Mouse (Mus musculus): ENCODE measurements around the gene Rbpjl.

The Rbpjl gene

GRCm38 (mm10) chr2:164385927-164386763, 16.8 kb upstream of the Rbpjl start:
- Histone ChIP-seq H3K4me1 (replicated peaks; ENCODE audit: low read depth, low read length) (peaks cover 10% of the 10 kb centered on the region), H3K36me3 (ENCODE audit: insufficient read depth, low read length) (no peaks in the 10 kb centered on the region), H3K9me3 (ENCODE audit: low read length) (peaks cover 10% of the 10 kb centered on the region), H3K4me3 (replicated peaks; ENCODE audit: low read length) (no peak overlapping the region), H3K27me3 (ENCODE audit: insufficient read depth, low read length) (peaks cover 67% of the 10 kb centered on the region)
- TF ChIP-seq NANOG (IDR thresholded peaks at IDR 0.05; ENCODE audit: borderline replicate concordance, low read length): no peak
- no peak for TF ChIP-seq CTCF (conservative IDR thresholded peaks at IDR 0.05; ENCODE audit: low read length)

- H3K9me3 ChIP-seq (ENCODE audit: low read length): peaks cover 13% of the 10 kb centered on the region
- TF ChIP-seq CTCF (conservative IDR thresholded peaks at IDR 0.05; ENCODE audit: low read length) (peak; percentile 52), NANOG (IDR thresholded peaks at IDR 0.05; ENCODE audit: borderline replicate concordance, low read length) (no peak)
- H3K4me3 ChIP-seq (replicated peaks; ENCODE audit: low read length): no peak overlapping the region
- H3K27me3 ChIP-seq (ENCODE audit: insufficient read depth, low read length): peaks cover 73% of the 10 kb centered on the region
- H3K36me3 ChIP-seq (ENCODE audit: insufficient read depth, low read length): no peaks in the 10 kb centered on the region
- peaks cover 10% of the 10 kb centered on the region for H3K4me1 ChIP-seq (replicated peaks; ENCODE audit: low read depth, low read length)
Measured at GRCm38 (mm10) chr2:164386953-164387352, 16.0 kb upstream of the Rbpjl start.

- H3K9me3 ChIP-seq (ENCODE audit: low read length): peaks cover 13% of the 10 kb centered on the region
- no peaks in the 10 kb centered on the region for H3K36me3 ChIP-seq (ENCODE audit: insufficient read depth, low read length)
- TF ChIP-seq CTCF (conservative IDR thresholded peaks at IDR 0.05; ENCODE audit: low read length): no peak
- no peak for TF ChIP-seq NANOG (IDR thresholded peaks at IDR 0.05; ENCODE audit: borderline replicate concordance, low read length)
- no peak for TF ChIP-seq POU5F1 (IDR thresholded peaks at IDR 0.05; ENCODE audit: borderline replicate concordance, low read length)
- peaks cover 77% of the 10 kb centered on the region for H3K27me3 ChIP-seq (ENCODE audit: insufficient read depth, low read length)
- peak within 1 kb of the TSS; percentile 75 for H3K4me3 ChIP-seq (replicated peaks; ENCODE audit: low read length)
- H3K4me1 ChIP-seq (replicated peaks; ENCODE audit: low read depth, low read length): peaks cover 16% of the 10 kb centered on the region
Measured at GRCm38 (mm10) chr2:164389020-164389419, 13.9 kb upstream of the Rbpjl start, which contains the start of gene Slpi. Gene Slpi, minus strand, starts transcription at chr2:164389095.

- H3K9me3 ChIP-seq (ENCODE audit: low read length): peaks cover 13% of the 10 kb centered on the region
- H3K4me1 ChIP-seq (replicated peaks; ENCODE audit: low read depth, low read length): peaks cover 16% of the 10 kb centered on the region
- peak overlapping the region; percentile 75 for H3K4me3 ChIP-seq (replicated peaks; ENCODE audit: low read length)
- H3K27me3 ChIP-seq (ENCODE audit: insufficient read depth, low read length): peaks cover 80% of the 10 kb centered on the region
- H3K36me3 ChIP-seq (ENCODE audit: insufficient read depth, low read length): no peaks in the 10 kb centered on the region
- TF ChIP-seq CTCF (conservative IDR thresholded peaks at IDR 0.05; ENCODE audit: low read length) (peak; percentile 95), NANOG (IDR thresholded peaks at IDR 0.05; ENCODE audit: borderline replicate concordance, low read length) (no peak), POU5F1 (IDR thresholded peaks at IDR 0.05; ENCODE audit: borderline replicate concordance, low read length) (no peak)
Measured at GRCm38 (mm10) chr2:164389499-164389898, 13.4 kb upstream of the Rbpjl start.

- Histone ChIP-seq H3K4me1 (replicated peaks; ENCODE audit: low read depth, low read length) (peaks cover 12% of the 10 kb centered on the region), H3K9me3 (ENCODE audit: low read length) (peaks cover 13% of the 10 kb centered on the region), H3K27me3 (ENCODE audit: insufficient read depth, low read length) (peaks cover 88% of the 10 kb centered on the region), H3K36me3 (ENCODE audit: insufficient read depth, low read length) (no peaks in the 10 kb centered on the region), H3K4me3 (replicated peaks; ENCODE audit: low read length) (peak overlapping the region; percentile 50)
- no peak for TF ChIP-seq NANOG (IDR thresholded peaks at IDR 0.05; ENCODE audit: borderline replicate concordance, low read length)
- TF ChIP-seq POU5F1 (IDR thresholded peaks at IDR 0.05; ENCODE audit: borderline replicate concordance, low read length): no peak
- no peak for TF ChIP-seq CTCF (conservative IDR thresholded peaks at IDR 0.05; ENCODE audit: low read length)
Measured at GRCm38 (mm10) chr2:164393126-164393525, 9.8 kb upstream of the Rbpjl start.

GRCm38 (mm10) chr2:164396076-164396475, 6.9 kb upstream of the Rbpjl start:
- H3K4me3 ChIP-seq (replicated peaks; ENCODE audit: low read length): no peak overlapping the region
- TF ChIP-seq NANOG (IDR thresholded peaks at IDR 0.05; ENCODE audit: borderline replicate concordance, low read length) (no peak), POU5F1 (IDR thresholded peaks at IDR 0.05; ENCODE audit: borderline replicate concordance, low read length) (no peak), CTCF (conservative IDR thresholded peaks at IDR 0.05; ENCODE audit: low read length) (no peak)
- H3K36me3 ChIP-seq (ENCODE audit: insufficient read depth, low read length): no peaks in the 10 kb centered on the region
- H3K27me3 ChIP-seq (ENCODE audit: insufficient read depth, low read length): peaks cover 85% of the 10 kb centered on the region
- peaks cover 16% of the 10 kb centered on the region for H3K4me1 ChIP-seq (replicated peaks; ENCODE audit: low read depth, low read length)
- peaks cover 4% of the 10 kb centered on the region for H3K9me3 ChIP-seq (ENCODE audit: low read length)

GRCm38 (mm10) chr2:164396911-164397310, 6.0 kb upstream of the Rbpjl start:
- peaks cover 17% of the 10 kb centered on the region for H3K4me1 ChIP-seq (replicated peaks; ENCODE audit: low read depth, low read length)
- H3K36me3 ChIP-seq (ENCODE audit: insufficient read depth, low read length): no peaks in the 10 kb centered on the region
- H3K4me3 ChIP-seq (replicated peaks; ENCODE audit: low read length): no peak overlapping the region
- TF ChIP-seq CTCF (conservative IDR thresholded peaks at IDR 0.05; ENCODE audit: low read length) (peak; percentile 14; the same call in 1 of the 2 replicates), POU5F1 (IDR thresholded peaks at IDR 0.05; ENCODE audit: borderline replicate concordance, low read length) (no peak)
- peaks cover 87% of the 10 kb centered on the region for H3K27me3 ChIP-seq (ENCODE audit: insufficient read depth, low read length)
- no peaks in the 10 kb centered on the region for H3K9me3 ChIP-seq (ENCODE audit: low read length)

GRCm38 (mm10) chr2:164403396-164404081, 598 bp downstream of the Rbpjl start:
- H3K4me1 ChIP-seq (replicated peaks; ENCODE audit: low read depth, low read length): peaks cover 42% of the 10 kb centered on the region
- H3K4me3 ChIP-seq (replicated peaks; ENCODE audit: low read length): no peak overlapping the region
- H3K9me3 ChIP-seq (ENCODE audit: low read length): no peaks in the 10 kb centered on the region
- TF ChIP-seq NANOG (IDR thresholded peaks at IDR 0.05; ENCODE audit: borderline replicate concordance, low read length) (no peak), CTCF (conservative IDR thresholded peaks at IDR 0.05; ENCODE audit: low read length) (no peak), POU5F1 (IDR thresholded peaks at IDR 0.05; ENCODE audit: borderline replicate concordance, low read length) (no peak)
- peaks cover 97% of the 10 kb centered on the region for H3K27me3 ChIP-seq (ENCODE audit: insufficient read depth, low read length)
- no peaks in the 10 kb centered on the region for H3K36me3 ChIP-seq (ENCODE audit: insufficient read depth, low read length)
